Mouse (Mus musculus) heart, adult 2 months (tissue): ENCODE results near the gene Nrp1.

Source experiments
- CTCF ChIP-seq: fragments of 200-600 bp; IDR thresholded peaks from 2 replicates; pipeline ENCODE4 v1.8.1; 2022; ENCODE audit warnings: antibody characterized with exemption, mild to moderate bottlenecking, moderate library complexity
- EP300 ChIP-seq: fragments of 200-500 bp; IDR thresholded peaks from 2 replicates; pipeline ENCODE4 v1.6.1; 2011; ENCODE audit warnings: low read depth, low read length, control low read depth; ENCODE audit not compliant: insufficient read depth

DNA sequence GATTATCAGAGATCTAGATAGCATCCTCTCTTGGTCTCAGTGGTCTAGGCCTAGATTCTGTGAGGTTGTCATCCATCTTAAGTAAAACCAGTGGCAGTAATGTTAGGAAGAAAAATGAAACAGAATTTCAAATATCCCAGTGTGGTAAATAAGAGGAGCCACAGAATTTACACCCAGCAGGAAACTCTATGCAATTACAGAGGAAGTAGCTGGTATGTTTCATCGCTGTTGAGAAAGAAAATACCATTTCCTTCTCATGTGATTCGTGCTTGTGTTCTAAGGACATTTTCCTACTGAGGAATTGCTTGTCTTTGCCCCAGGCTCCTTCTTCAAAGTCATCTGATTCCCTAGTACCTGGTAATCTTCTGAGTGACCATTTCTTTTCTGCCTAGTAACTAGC is 95.1 kb downstream of the Nrp1 start:
- TF ChIP-seq EP300, result no peak
- no peak for TF ChIP-seq CTCF
